Mouse (Mus musculus) testis, postnatal 10 days (tissue): ENCODE measurements at regions not wholly inside any gene's neighbourhood (a gene's known extent, or its start where the extent isn't known, plus 50 kb on each side); places are given as distances from the start of the nearest gene placed in this dataset.
"Not testable (repeated sequence)": the region's sequence is repeated elsewhere in the genome, so short reads cannot be mapped to it uniquely, and the experiment has no call there.

Experiments
- DNase-seq: peaks from one replicate; pipeline ENCODE4 v3.0.0; 2021; ENCODE audit warnings: low spot score

- no peak for DNase-seq
Measured at GRCm38 (mm10) chr6:84315175-84315912, 278.4 kb downstream of the Cyp26b1 start.

DNA sequence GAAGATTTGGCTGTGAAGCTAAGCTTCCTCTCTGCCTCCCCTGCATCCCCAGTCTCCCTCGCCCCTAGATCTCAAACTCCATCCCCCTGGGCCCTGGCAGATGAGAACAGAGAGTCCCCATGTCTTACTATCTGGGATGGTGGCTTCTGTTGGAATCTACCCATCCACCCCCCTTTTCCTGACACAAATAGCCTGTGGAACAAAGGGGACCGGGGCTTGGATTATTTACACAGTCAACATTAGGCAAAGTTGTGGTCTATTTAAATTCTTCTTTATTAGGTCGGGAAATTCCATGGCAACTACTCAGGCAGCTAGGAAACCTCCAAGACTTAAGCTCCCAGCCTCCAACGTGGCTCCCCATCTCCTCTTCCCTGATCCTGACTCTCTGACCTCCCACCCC is 279.9 kb downstream of the Cyp26b1 start:
- DNase-seq, result no peak

GRCm38 (mm10) chr6:84310635-84311241 is 283.0 kb downstream of the Cyp26b1 start:
- no peak for DNase-seq

- peak; percentile 53 for DNase-seq
Measured at GRCm38 (mm10) chr6:84307556-84307955, 286.2 kb downstream of the Cyp26b1 start.

- DNase-seq, result no peak
Measured at GRCm38 (mm10) chr6:84306585-84306984, 287.1 kb downstream of the Cyp26b1 start.

- no peak for DNase-seq
Measured at GRCm38 (mm10) chr6:84305093-84305492, 288.6 kb downstream of the Cyp26b1 start.

DNA sequence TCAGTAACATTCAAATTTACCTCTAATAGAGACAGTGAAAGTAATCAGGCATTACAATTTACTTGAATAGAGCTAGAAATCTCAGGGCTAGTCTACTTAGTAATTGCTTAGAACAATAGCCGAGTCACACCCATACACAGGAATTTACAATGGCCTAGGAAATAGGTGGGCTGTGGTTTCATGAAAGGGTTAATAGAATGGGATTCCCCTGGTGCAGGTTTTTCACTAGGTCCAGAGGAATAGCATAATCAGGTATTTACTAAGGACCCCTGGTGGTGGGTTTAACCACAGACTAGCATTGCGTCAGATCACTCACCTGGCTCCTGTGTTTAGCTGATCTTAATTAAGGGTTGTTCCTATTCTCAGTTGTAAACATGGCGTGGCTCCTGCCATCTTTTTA is 290.8 kb downstream of the Cyp26b1 start:
- DNase-seq, result not testable (repeated sequence)

GRCm38 (mm10) chr6:84299936-84300335 is 291.5 kb downstream of the Dysf start:
- no peak for DNase-seq

DNA sequence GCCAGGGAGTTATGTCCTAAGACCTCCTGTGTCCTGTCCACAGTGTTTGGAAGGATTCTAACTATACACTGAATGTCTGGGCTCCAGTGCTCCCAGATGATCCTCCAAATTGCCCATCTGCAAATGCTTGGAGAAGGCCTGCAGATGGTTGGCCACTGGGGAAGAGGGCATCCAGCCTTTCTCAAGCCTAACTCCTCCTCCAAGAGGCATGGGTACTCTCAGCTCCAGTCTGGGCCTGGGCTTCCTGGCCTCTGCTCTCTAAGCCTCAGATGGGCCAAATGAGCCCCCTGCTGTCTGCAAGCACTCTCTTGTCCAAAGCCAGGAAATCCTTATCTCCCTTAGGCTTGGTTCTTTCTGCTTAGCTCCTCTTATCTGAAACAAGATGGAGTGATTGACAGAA is 290.8 kb downstream of the Dysf start:
- DNase-seq, result no peak

DNA sequence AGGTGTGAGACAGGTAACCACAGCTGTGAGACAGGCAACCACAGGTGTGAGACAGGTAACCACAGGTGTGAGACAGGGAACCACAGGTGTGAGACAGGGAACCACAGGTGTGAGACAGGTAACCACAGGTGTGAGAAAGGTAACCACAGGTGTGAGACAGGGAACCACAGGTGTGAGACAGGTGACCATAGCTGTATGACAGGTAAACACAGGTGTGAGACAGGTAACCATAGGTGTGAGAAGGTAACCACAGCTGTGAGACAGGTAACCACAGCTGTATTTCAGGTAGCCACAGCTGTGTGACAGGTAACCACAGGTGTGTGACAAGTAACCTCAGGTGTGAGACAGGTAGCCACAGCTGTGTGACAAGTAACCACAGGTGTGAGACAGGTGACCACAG is 265.5 kb downstream of the Dysf start:
- DNase-seq, result not testable (repeated sequence)

GRCm38 (mm10) chr6:84272520-84273311 is 264.3 kb downstream of the Dysf start:
- no peak for DNase-seq

- DNase-seq, result no peak
Measured at GRCm38 (mm10) chr6:84271966-84272365, 263.6 kb downstream of the Dysf start.

DNA sequence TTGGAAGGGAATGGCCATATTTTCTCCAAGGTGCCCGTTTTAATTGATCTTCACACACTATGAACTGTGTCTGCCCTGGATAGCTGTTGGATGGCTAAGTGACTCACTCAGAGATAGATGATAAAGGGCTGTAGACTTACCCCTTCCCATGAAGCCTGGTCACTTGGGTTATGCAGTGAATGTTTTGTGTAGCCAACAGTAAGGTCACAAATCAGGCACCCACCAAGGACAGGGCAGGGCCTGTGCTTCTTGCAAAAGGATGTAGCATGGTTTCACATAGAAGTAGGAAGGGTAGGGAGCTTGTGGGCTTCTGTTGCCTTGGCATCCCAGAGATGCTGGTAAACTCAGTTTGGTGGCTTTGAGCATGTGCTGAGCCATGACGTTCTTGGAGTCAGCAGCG is 263.1 kb downstream of the Dysf start:
- DNase-seq, result no peak

DNA sequence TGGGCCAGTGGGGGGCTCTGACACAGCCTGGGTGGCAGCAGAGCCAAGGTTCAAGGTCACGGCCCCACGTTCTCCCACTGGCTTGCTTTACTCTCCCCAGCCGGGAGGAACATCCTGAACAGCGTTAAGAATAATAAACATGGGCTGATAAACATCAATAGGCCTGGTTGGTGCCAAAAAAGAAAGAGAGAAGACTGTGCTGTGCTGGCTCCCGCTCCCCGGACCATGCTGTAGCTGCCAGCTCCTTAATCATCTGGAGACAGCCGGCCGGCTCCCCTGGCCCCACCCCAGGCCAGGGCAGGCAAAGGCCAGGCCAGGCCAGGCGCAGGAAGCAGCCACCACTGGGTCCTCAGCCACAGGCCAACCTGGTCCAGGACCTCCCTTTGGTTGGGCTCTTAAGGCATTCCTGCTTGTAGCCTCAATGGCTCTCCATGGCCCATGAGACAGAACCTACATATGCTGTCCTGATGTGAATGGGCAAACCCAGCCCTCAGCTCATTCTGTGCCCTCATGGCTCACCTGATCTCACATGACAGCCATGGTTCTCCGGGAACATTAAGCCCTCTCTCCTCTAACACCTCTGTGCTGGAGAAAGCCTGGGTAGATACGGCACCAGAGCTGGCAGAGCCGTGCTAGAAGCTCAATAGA is 262.3 kb downstream of the Dysf start:
- DNase-seq, result peak; percentile 59

DNA sequence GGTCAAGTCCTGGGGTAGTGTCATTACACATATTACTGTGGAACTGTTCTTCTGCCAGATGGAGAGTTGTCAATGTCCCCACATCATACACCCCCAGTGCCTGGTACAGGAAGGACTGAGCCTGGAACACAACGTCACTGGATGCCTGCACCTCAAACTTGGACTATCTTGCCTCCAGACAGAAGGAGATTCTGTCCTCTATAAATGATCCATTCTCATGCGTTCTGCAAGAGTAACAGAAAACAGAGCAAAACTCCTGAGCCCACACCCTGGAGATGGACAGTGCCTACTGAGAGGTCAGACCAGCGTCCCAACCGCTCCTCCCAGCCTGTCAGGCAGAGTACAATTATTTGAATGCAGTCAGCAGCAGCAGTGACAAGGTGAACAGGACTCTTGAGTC is 261.1 kb downstream of the Dysf start:
- DNase-seq, result no peak

DNA sequence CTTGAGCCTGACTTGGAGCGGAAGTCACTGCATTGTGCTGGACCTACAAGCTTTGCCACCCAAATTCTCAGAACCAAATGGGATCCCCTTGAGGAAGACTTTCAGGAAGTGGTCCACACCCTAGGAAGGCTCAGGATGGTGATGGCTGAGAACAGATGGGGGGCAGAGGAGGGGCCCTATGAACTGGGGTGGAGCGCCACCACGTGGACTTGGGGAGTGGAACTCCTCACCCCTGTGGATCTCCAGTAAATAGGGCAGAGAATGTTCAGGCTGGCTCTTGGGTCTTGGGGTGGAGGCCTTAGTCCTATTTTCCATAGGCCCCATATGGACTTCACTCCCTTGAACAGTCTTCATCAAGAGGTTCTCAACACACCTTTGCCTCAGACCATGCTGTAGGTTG is 260.6 kb downstream of the Dysf start:
- no peak for DNase-seq

DNA sequence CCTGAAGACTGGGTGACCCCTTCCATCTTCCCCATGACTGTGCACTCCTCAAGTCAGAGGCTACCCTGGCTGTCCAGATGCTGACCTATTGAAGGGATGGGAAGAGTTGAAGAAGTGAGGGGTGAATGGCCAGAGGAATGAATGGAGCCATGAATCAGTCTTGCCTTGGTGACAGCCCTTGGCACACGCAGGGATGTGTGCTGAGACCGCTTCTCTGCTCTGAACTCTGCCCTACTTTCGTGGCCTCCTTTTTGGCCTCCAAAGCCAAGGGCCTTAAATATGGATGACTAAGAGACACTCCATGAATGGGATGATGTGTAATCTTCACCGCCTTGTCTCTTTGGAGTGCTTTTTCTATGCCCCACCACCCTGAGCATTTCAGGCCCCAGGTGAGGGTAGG is 259.7 kb downstream of the Dysf start:
- DNase-seq, result no peak

GRCm38 (mm10) chr6:84267526-84267925 is 259.1 kb downstream of the Dysf start:
- no peak for DNase-seq

DNA sequence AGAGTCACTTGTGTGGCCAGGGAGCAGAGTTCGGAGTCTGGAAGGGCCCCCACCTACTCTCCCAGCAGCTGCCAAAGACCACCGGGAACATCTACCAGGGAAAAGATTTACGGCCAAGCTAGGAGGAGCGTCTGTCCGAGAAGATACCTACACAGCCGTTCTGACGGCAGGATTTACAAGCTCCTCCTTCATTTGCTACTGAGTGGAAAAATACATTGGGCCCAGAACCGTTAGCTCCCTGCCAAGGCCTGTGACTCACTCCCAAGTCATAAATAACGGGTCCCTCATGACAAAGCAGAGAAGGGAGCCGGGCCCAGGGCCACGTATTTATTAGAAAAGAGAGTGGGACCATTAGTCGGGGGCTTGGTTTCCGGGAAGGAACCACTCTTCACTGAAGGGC is 258.3 kb downstream of the Dysf start:
- DNase-seq, result no peak

GRCm38 (mm10) chr6:84264681-84265080 is 256.3 kb downstream of the Dysf start:
- DNase-seq, result no peak

DNA sequence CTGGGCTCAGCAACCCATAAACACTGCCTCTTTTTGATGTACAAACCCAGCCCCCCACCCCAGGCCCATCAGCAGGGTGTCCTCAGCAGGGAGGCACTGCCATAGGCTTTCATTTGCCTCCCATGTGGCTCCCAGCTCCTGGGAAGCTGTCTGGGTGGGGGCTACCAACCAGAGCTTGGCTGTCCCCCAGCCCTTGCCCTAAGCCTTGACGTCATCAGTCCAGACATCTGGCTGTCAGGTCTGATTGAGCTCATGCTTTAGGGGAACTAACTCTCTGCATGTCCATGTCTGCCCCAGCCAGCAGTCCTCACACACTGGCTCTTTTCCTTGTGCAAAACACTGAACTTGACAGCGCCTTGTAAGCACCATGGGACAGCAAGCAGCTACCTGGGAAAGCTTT is 255.3 kb downstream of the Dysf start:
- no peak for DNase-seq

- no peak for DNase-seq
Measured at GRCm38 (mm10) chr6:84262766-84263165, 254.4 kb downstream of the Dysf start.

DNA sequence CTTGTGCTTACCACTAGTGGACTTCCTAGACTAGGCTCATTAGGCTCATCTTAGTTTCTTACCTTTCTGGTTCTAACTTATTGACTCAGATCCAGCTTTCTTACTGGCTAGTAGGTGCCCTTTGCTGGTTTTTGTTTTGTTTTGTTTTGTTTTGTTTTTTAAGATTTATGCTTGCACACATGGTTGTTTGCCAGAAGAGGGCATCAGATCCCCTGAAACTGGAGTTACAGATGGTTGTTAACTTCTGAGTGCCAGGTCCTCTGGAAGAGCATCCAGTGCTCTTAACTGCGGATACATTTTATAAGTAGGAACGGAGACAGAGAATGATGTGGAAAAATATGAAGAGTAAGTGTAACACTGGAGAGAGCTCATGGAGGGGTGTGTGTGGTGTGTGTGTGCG is 253.1 kb downstream of the Dysf start:
- no peak for DNase-seq
